Mouse (Mus musculus): Measurements from ENCODE around the gene Sh3gl2. TPM values are rescaled to one million over a fixed set of nuclear protein-coding genes. Genes with fewer than 3 reads are reported as not detected.

The Sh3gl2 gene
- polyA plus RNA-seq, 1 experiment from 2014 or later, result 112 TPM

GRCm38 (mm10) chr4:85387676-85388075 is 182.8 kb downstream of the Sh3gl2 start:
- Histone ChIP-seq H3K27ac (replicated peaks) (no peak overlapping the region), H3K9ac (no peak overlapping the region), H3K27me3 (no peaks in the 10 kb centered on the region), H3K4me2 (no peak overlapping the region), H3K4me3 (no peak overlapping the region), H3K36me3 (peaks cover 20% of the 10 kb centered on the region), H3K4me1 (replicated peaks) (no peaks in the 10 kb centered on the region), H3K9me3 (no peaks in the 10 kb centered on the region)
- WGBS, result 98% methylated on average over 6 of the region's 6 CpGs
- no peak for ATAC-seq (ENCODE audit: low FRiP score, low read depth)

- WGBS, result 58% methylated on average over 1 of the region's 1 CpGs
- Histone ChIP-seq H3K9ac (no peak overlapping the region), H3K4me2 (no peak overlapping the region), H3K27ac (replicated peaks) (no peak overlapping the region), H3K4me3 (no peak overlapping the region), H3K27me3 (no peaks in the 10 kb centered on the region), H3K4me1 (replicated peaks) (no peaks in the 10 kb centered on the region), H3K36me3 (peaks cover 12% of the 10 kb centered on the region; the same call in 1 of the 2 replicates), H3K9me3 (no peaks in the 10 kb centered on the region)
- ATAC-seq (ENCODE audit: low FRiP score, low read depth), result no peak
These were observed 186.9 kb downstream of the Sh3gl2 start for GRCm38 (mm10) chr4:85391795-85392194.

- Histone ChIP-seq H3K27me3 (no peaks in the 10 kb centered on the region), H3K4me2 (no peak overlapping the region), H3K4me3 (no peak overlapping the region), H3K36me3 (no peaks in the 10 kb centered on the region), H3K9ac (no peak overlapping the region), H3K4me1 (replicated peaks) (no peaks in the 10 kb centered on the region), H3K27ac (replicated peaks) (no peak overlapping the region), H3K9me3 (no peaks in the 10 kb centered on the region)
- ATAC-seq (ENCODE audit: low FRiP score, low read depth), result no peak
- WGBS, result 37% methylated on average over 8 of the region's 8 CpGs
These were observed 193.8 kb downstream of the Sh3gl2 start for GRCm38 (mm10) chr4:85398765-85399164.

GRCm38 (mm10) chr4:85402823-85403222 is 197.9 kb downstream of the Sh3gl2 start:
- Histone ChIP-seq H3K27ac (replicated peaks) (no peak overlapping the region), H3K4me3 (no peak overlapping the region), H3K4me2 (no peak overlapping the region), H3K27me3 (no peaks in the 10 kb centered on the region), H3K9me3 (no peaks in the 10 kb centered on the region), H3K4me1 (replicated peaks) (no peaks in the 10 kb centered on the region), H3K9ac (no peak overlapping the region), H3K36me3 (no peaks in the 10 kb centered on the region)
- ATAC-seq (ENCODE audit: low FRiP score, low read depth), result no peak
- 44% methylated on average over 4 of the region's 4 CpGs for WGBS

GRCm38 (mm10) chr4:85404424-85405194 is 199.7 kb downstream of the Sh3gl2 start:
- Histone ChIP-seq H3K9ac (no peak overlapping the region), H3K27me3 (no peaks in the 10 kb centered on the region), H3K4me1 (replicated peaks) (no peaks in the 10 kb centered on the region), H3K4me2 (no peak overlapping the region), H3K4me3 (no peak overlapping the region), H3K36me3 (no peaks in the 10 kb centered on the region), H3K9me3 (no peaks in the 10 kb centered on the region), H3K27ac (replicated peaks) (no peak overlapping the region)
- 45% methylated on average over 10 of the region's 10 CpGs for WGBS
- no peak for ATAC-seq (ENCODE audit: low FRiP score, low read depth)

- no peak overlapping the region for H3K4me3 ChIP-seq
- no peak overlapping the region for H3K4me2 ChIP-seq
- no peaks in the 10 kb centered on the region for H3K27me3 ChIP-seq
- no peaks in the 10 kb centered on the region for H3K9me3 ChIP-seq
- whole genome bisulfite sequencing, result 59% methylated on average over 7 of the region's 7 CpGs
- ATAC-seq (ENCODE audit: low FRiP score, low read depth), result no peak
- no peaks in the 10 kb centered on the region for H3K36me3 ChIP-seq
- H3K4me1 ChIP-seq (replicated peaks), result no peaks in the 10 kb centered on the region
- no peak overlapping the region for H3K27ac ChIP-seq (replicated peaks)
- H3K9ac ChIP-seq, result no peak overlapping the region
These were observed 200.3 kb downstream of the Sh3gl2 start for GRCm38 (mm10) chr4:85405276-85405675.

GRCm38 (mm10) chr4:85416466-85416865 is 211.5 kb downstream of the Sh3gl2 start:
- H3K4me1 ChIP-seq (replicated peaks), result no peaks in the 10 kb centered on the region
- H3K9ac ChIP-seq, result no peak overlapping the region
- no peak for ATAC-seq (ENCODE audit: low FRiP score, low read depth)
- no peak overlapping the region for H3K4me2 ChIP-seq
- H3K9me3 ChIP-seq, result no peaks in the 10 kb centered on the region
- H3K36me3 ChIP-seq, result no peaks in the 10 kb centered on the region
- H3K27me3 ChIP-seq, result no peaks in the 10 kb centered on the region
- no peak overlapping the region for H3K27ac ChIP-seq (replicated peaks)
- WGBS, result 88% methylated on average over 3 of the region's 3 CpGs
- H3K4me3 ChIP-seq, result no peak overlapping the region

- Histone ChIP-seq H3K9me3 (no peaks in the 10 kb centered on the region), H3K4me3 (no peak overlapping the region), H3K36me3 (no peaks in the 10 kb centered on the region), H3K9ac (no peak overlapping the region), H3K27me3 (no peaks in the 10 kb centered on the region), H3K27ac (replicated peaks) (no peak overlapping the region), H3K4me1 (replicated peaks) (no peaks in the 10 kb centered on the region), H3K4me2 (no peak overlapping the region)
- no peak for ATAC-seq (ENCODE audit: low FRiP score, low read depth)
- WGBS, result 85% methylated on average over 6 of the region's 6 CpGs
These were observed 215.5 kb downstream of the Sh3gl2 start for GRCm38 (mm10) chr4:85420429-85420828.

GRCm38 (mm10) chr4:85426211-85426610 is 221.3 kb downstream of the Sh3gl2 start:
- H3K4me2 ChIP-seq, result no peak overlapping the region
- H3K9ac ChIP-seq, result no peak overlapping the region
- H3K4me3 ChIP-seq, result no peak overlapping the region
- H3K4me1 ChIP-seq (replicated peaks), result no peaks in the 10 kb centered on the region
- ATAC-seq (ENCODE audit: low FRiP score, low read depth), result no peak
- no peaks in the 10 kb centered on the region for H3K36me3 ChIP-seq
- no peak overlapping the region for H3K27ac ChIP-seq (replicated peaks)
- no peaks in the 10 kb centered on the region for H3K27me3 ChIP-seq
- WGBS, result 83% methylated on average over 4 of the region's 4 CpGs
- H3K9me3 ChIP-seq, result no peaks in the 10 kb centered on the region

GRCm38 (mm10) chr4:85432786-85433185 is 227.9 kb downstream of the Sh3gl2 start:
- H3K4me2 ChIP-seq, result no peak overlapping the region
- no peak for ATAC-seq (ENCODE audit: low FRiP score, low read depth)
- no peak overlapping the region for H3K4me3 ChIP-seq
- H3K9me3 ChIP-seq, result no peaks in the 10 kb centered on the region
- H3K27ac ChIP-seq (replicated peaks), result no peak overlapping the region
- WGBS, result 89% methylated on average over 4 of the region's 4 CpGs
- no peaks in the 10 kb centered on the region for H3K36me3 ChIP-seq
- H3K9ac ChIP-seq, result no peak overlapping the region
- H3K27me3 ChIP-seq, result no peaks in the 10 kb centered on the region
- no peaks in the 10 kb centered on the region for H3K4me1 ChIP-seq (replicated peaks)

GRCm38 (mm10) chr4:85434734-85435133 is 229.8 kb downstream of the Sh3gl2 start:
- Histone ChIP-seq H3K9me3 (no peaks in the 10 kb centered on the region), H3K36me3 (no peaks in the 10 kb centered on the region), H3K4me3 (no peak overlapping the region), H3K4me1 (replicated peaks) (no peaks in the 10 kb centered on the region), H3K4me2 (no peak overlapping the region), H3K27ac (replicated peaks) (no peak overlapping the region), H3K27me3 (no peaks in the 10 kb centered on the region), H3K9ac (no peak overlapping the region)
- ATAC-seq (ENCODE audit: low FRiP score, low read depth), result no peak
- WGBS, result 74% methylated on average over 8 of the region's 8 CpGs

GRCm38 (mm10) chr4:85438813-85439212 is 233.9 kb downstream of the Sh3gl2 start:
- Histone ChIP-seq H3K9me3 (no peaks in the 10 kb centered on the region), H3K27me3 (no peaks in the 10 kb centered on the region), H3K27ac (replicated peaks) (no peak overlapping the region), H3K9ac (no peak overlapping the region), H3K4me1 (replicated peaks) (no peaks in the 10 kb centered on the region), H3K4me2 (no peak overlapping the region), H3K36me3 (no peaks in the 10 kb centered on the region), H3K4me3 (no peak overlapping the region)
- 54% methylated on average over 3 of the region's 3 CpGs for WGBS
- ATAC-seq (ENCODE audit: low FRiP score, low read depth), result no peak

GRCm38 (mm10) chr4:85483586-85483985 is 278.7 kb downstream of the Sh3gl2 start:
- Histone ChIP-seq H3K9me3 (no peaks in the 10 kb centered on the region), H3K27me3 (no peaks in the 10 kb centered on the region), H3K27ac (replicated peaks) (no peak overlapping the region), H3K4me1 (replicated peaks) (peaks cover 9% of the 10 kb centered on the region), H3K4me3 (no peak overlapping the region), H3K9ac (no peak overlapping the region), H3K4me2 (no peak overlapping the region), H3K36me3 (no peaks in the 10 kb centered on the region)
- 94% methylated on average over 6 of the region's 6 CpGs for WGBS
- no peak for ATAC-seq (ENCODE audit: low FRiP score, low read depth)

All from hindbrain, embryonic 15.5 days (tissue).